Mouse (Mus musculus) thymus, adult 2 months (tissue): ENCODE measurements around the gene Ap4m1. TPM values are rescaled to one million over a fixed set of nuclear protein-coding genes. Genes with fewer than 3 reads are reported as not detected.

Source experiments
- DNase-seq: peaks from one replicate; pipeline ENCODE4 v3.0.0; 2021
- H3K27ac ChIP-seq: fragments of 200-500 bp; 2 replicates; pipeline ENCODE4 v1.5.1; 2012; ENCODE audit warnings: low read length, control low read depth; ENCODE audit not compliant: control insufficient read depth, insufficient read depth
- H3K27me3 ChIP-seq: fragments of 200-500 bp; 2 replicates; pipeline ENCODE4 v1.6.1; 2012; ENCODE audit warnings: mild to moderate bottlenecking, low read length, moderate library complexity, mixed read lengths; ENCODE audit not compliant: control insufficient read depth, insufficient read depth
- H3K36me3 ChIP-seq: fragments of 200-500 bp; 2 replicates; pipeline ENCODE4 v1.6.1; 2012; ENCODE audit warnings: mild to moderate bottlenecking, low read length, moderate library complexity; ENCODE audit not compliant: control insufficient read depth, insufficient read depth
- H3K4me1 ChIP-seq: fragments of 200-500 bp; replicated peaks from 2 replicates; pipeline ENCODE4 v1.6.1; 2012; ENCODE audit warnings: low read length; ENCODE audit not compliant: control insufficient read depth, insufficient read depth
- H3K4me3 ChIP-seq: fragments of 200-500 bp; 2 replicates; pipeline ENCODE4 v1.5.1; 2012; ENCODE audit warnings: mild to moderate bottlenecking, low read length, control low read depth, moderate library complexity; ENCODE audit not compliant: control insufficient read depth, insufficient read depth
- CTCF ChIP-seq: fragments of 200-500 bp; IDR thresholded peaks from 2 replicates; pipeline ENCODE4 v1.5.1; 2012; ENCODE audit warnings: mild to moderate bottlenecking, control low read depth, low read length, moderate library complexity, borderline replicate concordance; ENCODE audit not compliant: control insufficient read depth, poor library complexity, insufficient read depth; ENCODE audit errors: extremely low read depth
- POLR2A ChIP-seq: fragments of 200-500 bp; IDR thresholded peaks from 2 replicates; pipeline ENCODE4 v1.6.1; 2012; ENCODE audit warnings: mild to moderate bottlenecking, low read length, control low read depth, moderate library complexity; ENCODE audit not compliant: control insufficient read depth, poor library complexity, insufficient read depth; ENCODE audit errors: extremely low read depth
- WGBS: fragments of 180-500 bp; shearing (Covaris S2); methylation state at CpG from one replicate; pipeline ENCODE4 v1.1.7; 2018; 5-methylcytosine and 5-hydroxymethylcytosine counted together
- polyA plus RNA-seq: library from polyadenylated mRNA; depleted of rRNA; stranded (reverse); fragments of >200 nt; gene quantifications from 2 replicates; pipeline ENCODE4 v1.2.3, GENCODE M21; 2012; rRNA removed

Gene Ap4m1
- 42.9 and 44.2 TPM in 2 replicates for polyA plus RNA-seq

- Histone ChIP-seq H3K4me3 (peak within 1 kb of the TSS; percentile 86), H3K27ac (peak within 1 kb of the TSS; percentile 76), H3K4me1 (0 out of 2 replicates have a peak, but pooled peaks cover 3% of the 10 kb centered on the region), H3K36me3 (peaks cover 25% of the 10 kb centered on the region), H3K27me3 (no peaks in the 10 kb centered on the region)
- peak; percentile 48; the same call in 1 of the 2 replicates for TF ChIP-seq POLR2A
- TF ChIP-seq CTCF: no peak
- DNase-seq: peak; percentile 92
- WGBS: under 1% methylated on average over 54 of the region's 54 CpGs
Observed at GRCm38 (mm10) chr5:138171695-138172491, at the start of gene Ap4m1, which contains the start of gene Mcm7. Gene Ap4m1, plus strand, starts transcription at chr5:138172002. Gene Mcm7, minus strand, starts transcription at chr5:138172422.

GRCm38 (mm10) chr5:138132425-138133064 is 39.3 kb upstream of the Ap4m1 start:
- no peak for DNase-seq
- Histone ChIP-seq H3K27ac (no peak overlapping the region), H3K4me1 (no peaks in the 10 kb centered on the region), H3K4me3 (no peak overlapping the region), H3K36me3 (peaks cover 57% of the 10 kb centered on the region), H3K27me3 (no peaks in the 10 kb centered on the region)
- 95% methylated on average over 5 of the region's 5 CpGs for WGBS
- TF ChIP-seq CTCF (no peak), POLR2A (no peak)

GRCm38 (mm10) chr5:138137257-138137656 is 34.5 kb upstream of the Ap4m1 start:
- 83% methylated on average over 4 of the region's 4 CpGs for WGBS
- no peak for TF ChIP-seq CTCF
- TF ChIP-seq POLR2A: no peak

GRCm38 (mm10) chr5:138137935-138138549 is 33.8 kb upstream of the Ap4m1 start:
- H3K4me1 ChIP-seq: no peaks in the 10 kb centered on the region
- H3K27ac ChIP-seq: no peak overlapping the region
- peak; percentile 53 for DNase-seq
- peaks cover 19% of the 10 kb centered on the region for H3K36me3 ChIP-seq
- H3K4me3 ChIP-seq: no peak overlapping the region
- TF ChIP-seq CTCF (no peak), POLR2A (no peak)
- 44% methylated on average over 8 of the region's 8 CpGs for WGBS
- no peaks in the 10 kb centered on the region for H3K27me3 ChIP-seq

More at GRCm38 (mm10) chr5:138137257-138137656, 34.5 kb upstream of the Ap4m1 start:
- no peak overlapping the region for H3K27ac ChIP-seq
- H3K4me3 ChIP-seq: no peak overlapping the region
- no peak for DNase-seq
- H3K36me3 ChIP-seq: peaks cover 19% of the 10 kb centered on the region
- no peaks in the 10 kb centered on the region for H3K27me3 ChIP-seq
- no peaks in the 10 kb centered on the region for H3K4me1 ChIP-seq

- DNase-seq: no peak
- TF ChIP-seq POLR2A (no peak), CTCF (no peak)
- Histone ChIP-seq H3K4me3 (no peak overlapping the region), H3K4me1 (no peaks in the 10 kb centered on the region), H3K27me3 (no peaks in the 10 kb centered on the region), H3K27ac (no peak overlapping the region), H3K36me3 (peaks cover 16% of the 10 kb centered on the region)
- 30% methylated on average over 4 of the region's 4 CpGs for WGBS
Observed at GRCm38 (mm10) chr5:138138585-138138984, 33.2 kb upstream of the Ap4m1 start.

- H3K4me1 ChIP-seq: no peaks in the 10 kb centered on the region; the same call in 1 of the 2 replicates
- H3K4me3 ChIP-seq: no peak overlapping the region
- TF ChIP-seq POLR2A (no peak), CTCF (no peak)
- no peaks in the 10 kb centered on the region for H3K27me3 ChIP-seq
- 90% methylated on average over 3 of the region's 3 CpGs for WGBS
- H3K36me3 ChIP-seq: peaks cover 17% of the 10 kb centered on the region
- no peak for DNase-seq
- H3K27ac ChIP-seq: no peak overlapping the region
Observed at GRCm38 (mm10) chr5:138154390-138154789, 17.4 kb upstream of the Ap4m1 start.
